Mouse (Mus musculus): Measurements from ENCODE around the gene Basp1. TPM values are rescaled to one million over a fixed set of nuclear protein-coding genes. Genes with fewer than 3 reads are reported as not detected.

Gene Basp1
- polyA plus RNA-seq, 1 experiment from 2014 or later: 148 TPM

DNA sequence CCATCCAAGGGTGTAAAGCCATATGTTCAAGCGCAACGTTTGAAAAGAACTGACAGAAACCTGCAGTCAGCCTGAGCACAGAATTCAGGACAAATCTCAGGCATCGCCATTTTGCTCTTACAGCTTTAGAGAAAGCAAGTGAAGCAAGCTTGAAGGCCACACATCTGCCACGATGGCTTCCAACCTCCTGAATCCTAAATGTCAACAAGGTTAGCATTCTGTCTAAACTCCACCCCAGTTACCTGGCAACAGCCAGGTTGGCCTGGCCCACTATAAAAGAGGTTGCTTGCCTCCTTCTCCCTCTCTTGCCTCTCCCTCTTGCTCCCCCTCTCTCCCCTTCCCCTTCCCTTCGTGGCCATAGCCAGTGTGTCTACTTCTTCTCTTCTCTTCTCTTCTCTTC lies 33.5 kb downstream of the Basp1 start:
- no peaks in the 10 kb centered on the region for H3K36me3 ChIP-seq (ENCODE audit: control insufficient read depth, insufficient read depth, low read length)
- H3K4me2 ChIP-seq (ENCODE audit: low read length): no peak overlapping the region
- no peak overlapping the region for H3K9ac ChIP-seq (ENCODE audit: low read depth, low read length)
- peaks cover 47% of the 10 kb centered on the region for H3K4me1 ChIP-seq (ENCODE audit: control insufficient read depth, insufficient read depth, low read depth, low read length)
- WGBS: 78% methylated on average over 5 of the region's 5 CpGs
- H3K9me3 ChIP-seq (ENCODE audit: control insufficient read depth, low read length): no peaks in the 10 kb centered on the region
- ATAC-seq: no peak
- H3K27me3 ChIP-seq (replicated peaks; ENCODE audit: control insufficient read depth, insufficient read depth, low read length): no peaks in the 10 kb centered on the region
- no peak overlapping the region for H3K4me3 ChIP-seq (ENCODE audit: low read length)
- no peak overlapping the region for H3K27ac ChIP-seq (ENCODE audit: low read depth, low read length)

DNA sequence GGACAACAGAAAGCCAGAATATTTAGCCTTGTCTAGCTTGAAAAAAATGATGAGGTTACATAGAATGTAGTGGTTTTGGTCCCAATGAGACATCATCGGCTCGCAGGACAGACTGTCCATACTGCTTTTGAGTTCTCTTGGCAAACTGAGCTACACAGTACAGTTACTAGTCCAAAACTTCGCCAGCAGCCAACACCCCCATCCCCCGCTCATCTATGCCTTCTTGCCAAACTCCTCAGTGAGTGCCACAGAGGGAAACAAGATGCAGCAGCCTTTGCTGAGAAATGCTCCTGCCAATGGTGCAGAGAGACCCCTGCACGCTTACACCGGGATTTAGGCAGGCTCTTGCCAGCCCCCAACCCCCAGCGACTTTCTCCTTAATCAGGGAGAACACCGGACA lies 34.9 kb downstream of the Basp1 start:
- ATAC-seq: peak; percentile 25; the same call in 1 of the 2 replicates
- Histone ChIP-seq H3K9me3 (ENCODE audit: control insufficient read depth, low read length) (no peaks in the 10 kb centered on the region), H3K27ac (ENCODE audit: low read depth, low read length) (peak overlapping the region; percentile 34)

DNA sequence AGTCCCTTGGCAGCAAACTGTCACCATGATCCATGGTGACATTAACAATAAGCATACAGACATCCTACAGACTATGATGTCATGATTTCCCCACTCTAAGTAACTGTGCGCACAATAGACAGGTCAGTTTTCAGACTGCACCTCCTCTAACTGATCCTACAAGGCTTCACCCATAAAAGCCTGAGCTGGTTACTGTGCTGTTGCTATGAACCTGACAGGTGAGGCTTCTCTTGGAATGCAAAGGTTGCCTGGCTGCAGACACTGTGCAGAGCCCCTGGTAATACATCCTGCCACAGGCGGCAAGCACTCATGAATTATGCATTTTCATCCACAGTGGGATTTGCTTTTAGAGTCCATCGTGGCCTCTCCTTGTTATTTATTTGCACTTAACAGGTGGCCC lies 36.6 kb downstream of the Basp1 start:
- H3K4me2 ChIP-seq (ENCODE audit: low read length): no peak overlapping the region
- no peak overlapping the region for H3K9ac ChIP-seq (ENCODE audit: low read depth, low read length)
- peaks cover 54% of the 10 kb centered on the region for H3K4me1 ChIP-seq (ENCODE audit: control insufficient read depth, insufficient read depth, low read depth, low read length)
- peak; percentile 26 for ATAC-seq
- no peak overlapping the region for H3K4me3 ChIP-seq (ENCODE audit: low read length)
- no peak overlapping the region; the same call in 1 of the 2 replicates for H3K27ac ChIP-seq (ENCODE audit: low read depth, low read length)
- no peaks in the 10 kb centered on the region for H3K9me3 ChIP-seq (ENCODE audit: control insufficient read depth, low read length)
- 25% methylated on average over 3 of the region's 3 CpGs for WGBS
- no peaks in the 10 kb centered on the region for H3K27me3 ChIP-seq (replicated peaks; ENCODE audit: control insufficient read depth, insufficient read depth, low read length)
- no peaks in the 10 kb centered on the region for H3K36me3 ChIP-seq (ENCODE audit: control insufficient read depth, insufficient read depth, low read length)

More for the DNA sequence above, 34.9 kb downstream of the Basp1 start:
- Histone ChIP-seq H3K4me3 (ENCODE audit: low read length) (no peak overlapping the region), H3K4me2 (ENCODE audit: low read length) (no peak overlapping the region), H3K27me3 (replicated peaks; ENCODE audit: control insufficient read depth, insufficient read depth, low read length) (no peaks in the 10 kb centered on the region), H3K36me3 (ENCODE audit: control insufficient read depth, insufficient read depth, low read length) (no peaks in the 10 kb centered on the region), H3K4me1 (ENCODE audit: control insufficient read depth, insufficient read depth, low read depth, low read length) (peaks cover 47% of the 10 kb centered on the region), H3K9ac (ENCODE audit: low read depth, low read length) (no peak overlapping the region)
- WGBS: 74% methylated on average over 8 of the region's 8 CpGs

DNA sequence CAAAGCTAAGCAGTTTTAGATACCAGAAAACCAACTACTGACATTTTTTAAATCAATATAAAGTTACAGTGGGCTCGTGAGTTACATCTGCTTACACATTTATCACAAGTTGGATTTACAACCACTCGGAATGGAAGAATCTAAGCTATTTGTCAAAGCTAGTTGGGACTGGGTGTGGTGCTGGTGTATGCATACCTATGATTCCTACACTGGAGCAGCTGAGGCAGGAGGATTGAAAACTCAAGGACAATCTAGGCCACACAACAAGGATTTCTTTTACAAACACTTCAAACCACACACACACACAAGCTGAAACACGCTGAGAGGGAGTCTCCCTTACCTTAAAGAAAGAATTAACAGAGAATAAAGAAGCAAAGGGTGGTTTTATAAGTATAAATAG lies 40.1 kb downstream of the Basp1 start:
- H3K4me1 ChIP-seq (ENCODE audit: control insufficient read depth, insufficient read depth, low read depth, low read length): peaks cover 39% of the 10 kb centered on the region
- no peak for ATAC-seq
- 67% methylated on average over 3 of the region's 3 CpGs for WGBS

DNA sequence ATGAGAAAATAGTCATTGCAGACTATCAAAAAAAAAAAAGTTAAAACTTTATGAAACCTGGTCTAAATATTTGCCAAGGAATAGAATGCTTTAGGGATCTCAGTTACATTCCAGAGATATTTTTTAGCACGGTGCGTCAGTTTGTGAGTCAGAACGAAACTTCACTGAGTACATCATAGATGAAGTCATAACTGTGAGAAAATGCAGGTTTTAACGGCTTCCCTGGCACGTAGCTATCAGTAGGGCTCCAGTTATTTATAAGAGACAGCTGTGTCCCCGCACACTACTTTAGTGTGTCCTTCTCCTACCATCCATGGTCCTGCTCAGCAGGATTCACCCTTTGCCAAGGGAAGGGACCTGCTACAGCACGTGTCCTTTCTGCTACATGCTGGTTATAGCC lies 44.0 kb downstream of the Basp1 start:
- H3K9me3 ChIP-seq (ENCODE audit: control insufficient read depth, low read length): no peaks in the 10 kb centered on the region
- H3K4me1 ChIP-seq (ENCODE audit: control insufficient read depth, insufficient read depth, low read depth, low read length): peaks cover 23% of the 10 kb centered on the region
- H3K4me2 ChIP-seq (ENCODE audit: low read length): no peak overlapping the region
- H3K27me3 ChIP-seq (replicated peaks; ENCODE audit: control insufficient read depth, insufficient read depth, low read length): no peaks in the 10 kb centered on the region
- H3K4me3 ChIP-seq (ENCODE audit: low read length): no peak overlapping the region
- WGBS: 54% methylated on average over 7 of the region's 7 CpGs
- no peak for ATAC-seq
- no peak overlapping the region for H3K9ac ChIP-seq (ENCODE audit: low read depth, low read length)
- no peak overlapping the region for H3K27ac ChIP-seq (ENCODE audit: low read depth, low read length)
- no peaks in the 10 kb centered on the region; the same call in 1 of the 2 replicates for H3K36me3 ChIP-seq (ENCODE audit: control insufficient read depth, insufficient read depth, low read length)

More for the DNA sequence above, 40.1 kb downstream of the Basp1 start:
- H3K9me3 ChIP-seq (ENCODE audit: control insufficient read depth, low read length): no peaks in the 10 kb centered on the region
- no peak overlapping the region for H3K9ac ChIP-seq (ENCODE audit: low read depth, low read length)
- H3K27ac ChIP-seq (ENCODE audit: low read depth, low read length): no peak overlapping the region
- H3K4me3 ChIP-seq (ENCODE audit: low read length): no peak overlapping the region
- H3K36me3 ChIP-seq (ENCODE audit: control insufficient read depth, insufficient read depth, low read length): no peaks in the 10 kb centered on the region
- H3K27me3 ChIP-seq (replicated peaks; ENCODE audit: control insufficient read depth, insufficient read depth, low read length): no peaks in the 10 kb centered on the region
- no peak overlapping the region for H3K4me2 ChIP-seq (ENCODE audit: low read length)

DNA sequence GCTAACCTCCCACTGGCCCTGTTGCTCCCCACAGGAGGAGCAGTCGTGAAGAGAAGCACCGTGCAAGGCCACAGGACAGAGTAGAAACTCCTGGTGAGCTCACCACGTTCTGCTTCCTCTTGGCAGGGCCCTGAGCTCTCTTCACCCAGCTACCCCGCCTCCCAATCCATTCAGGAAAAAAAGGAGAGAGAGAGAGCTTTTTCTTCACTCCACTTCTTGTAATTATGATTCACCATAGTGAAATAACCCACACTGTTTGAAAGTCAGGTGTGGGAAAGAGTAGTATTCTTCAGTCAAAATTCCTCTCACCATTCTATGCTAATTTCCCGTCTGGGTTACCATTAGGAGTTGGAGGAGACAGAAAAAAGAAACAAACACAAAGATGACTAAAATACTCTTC lies 48.1 kb downstream of the Basp1 start:
- Histone ChIP-seq H3K9ac (ENCODE audit: low read depth, low read length) (no peak overlapping the region), H3K27ac (ENCODE audit: low read depth, low read length) (peak overlapping the region; percentile 50; the same call in 1 of the 2 replicates), H3K36me3 (ENCODE audit: control insufficient read depth, insufficient read depth, low read length) (no peaks in the 10 kb centered on the region; the same call in 1 of the 2 replicates), H3K4me2 (ENCODE audit: low read length) (peak overlapping the region; percentile 57; the same call in 1 of the 2 replicates), H3K4me3 (ENCODE audit: low read length) (no peak overlapping the region), H3K27me3 (replicated peaks; ENCODE audit: control insufficient read depth, insufficient read depth, low read length) (no peaks in the 10 kb centered on the region), H3K4me1 (ENCODE audit: control insufficient read depth, insufficient read depth, low read depth, low read length) (peaks cover 29% of the 10 kb centered on the region), H3K9me3 (ENCODE audit: control insufficient read depth, low read length) (no peaks in the 10 kb centered on the region)
- no peak for ATAC-seq
- WGBS: 11% methylated on average over 5 of the region's 5 CpGs

DNA sequence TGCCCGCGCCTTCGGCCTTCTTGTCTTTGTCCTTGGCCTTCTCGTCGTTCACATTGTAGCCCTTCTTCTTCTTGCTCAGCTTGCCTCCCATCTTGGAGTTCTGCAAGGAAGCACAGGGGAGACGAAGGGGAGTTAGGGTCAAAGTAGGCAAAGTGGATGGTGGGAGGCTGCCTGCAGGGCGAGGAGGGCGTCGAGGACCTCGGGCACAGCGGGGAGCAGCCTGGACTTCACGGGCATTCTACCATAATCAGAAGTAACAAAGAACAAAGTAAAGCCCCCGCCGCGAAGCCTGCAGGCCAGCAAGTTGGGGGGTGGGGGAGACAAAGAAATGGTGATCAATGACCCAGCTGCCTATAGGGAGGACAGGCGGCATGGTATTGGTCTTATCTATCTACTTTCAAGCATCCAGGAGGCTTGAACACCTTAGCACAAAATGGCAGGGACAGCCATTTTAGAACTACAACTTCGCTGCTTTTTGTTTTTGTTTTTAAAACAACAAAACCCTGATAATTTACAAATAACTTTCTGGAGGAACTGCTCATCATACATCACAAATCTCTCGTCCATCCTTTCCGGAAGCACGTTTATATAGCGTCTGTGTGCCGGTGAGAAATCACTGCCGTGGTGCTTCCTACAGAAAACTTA lies 48.6 kb downstream of the Basp1 start:
- H3K4me3 ChIP-seq (ENCODE audit: low read length): peak overlapping the region; percentile 35
- 16% methylated on average over 23 of the region's 23 CpGs for WGBS
- no peak for ATAC-seq
- peak overlapping the region; percentile 67 for H3K9ac ChIP-seq (ENCODE audit: low read depth, low read length)
- H3K9me3 ChIP-seq (ENCODE audit: control insufficient read depth, low read length): no peaks in the 10 kb centered on the region
- H3K27ac ChIP-seq (ENCODE audit: low read depth, low read length): peak overlapping the region; percentile 79
- no peaks in the 10 kb centered on the region for H3K27me3 ChIP-seq (replicated peaks; ENCODE audit: control insufficient read depth, insufficient read depth, low read length)
- H3K4me1 ChIP-seq (ENCODE audit: control insufficient read depth, insufficient read depth, low read depth, low read length): peaks cover 26% of the 10 kb centered on the region
- peak overlapping the region; percentile 57 for H3K4me2 ChIP-seq (ENCODE audit: low read length)
- no peaks in the 10 kb centered on the region; the same call in 1 of the 2 replicates for H3K36me3 ChIP-seq (ENCODE audit: control insufficient read depth, insufficient read depth, low read length)

DNA sequence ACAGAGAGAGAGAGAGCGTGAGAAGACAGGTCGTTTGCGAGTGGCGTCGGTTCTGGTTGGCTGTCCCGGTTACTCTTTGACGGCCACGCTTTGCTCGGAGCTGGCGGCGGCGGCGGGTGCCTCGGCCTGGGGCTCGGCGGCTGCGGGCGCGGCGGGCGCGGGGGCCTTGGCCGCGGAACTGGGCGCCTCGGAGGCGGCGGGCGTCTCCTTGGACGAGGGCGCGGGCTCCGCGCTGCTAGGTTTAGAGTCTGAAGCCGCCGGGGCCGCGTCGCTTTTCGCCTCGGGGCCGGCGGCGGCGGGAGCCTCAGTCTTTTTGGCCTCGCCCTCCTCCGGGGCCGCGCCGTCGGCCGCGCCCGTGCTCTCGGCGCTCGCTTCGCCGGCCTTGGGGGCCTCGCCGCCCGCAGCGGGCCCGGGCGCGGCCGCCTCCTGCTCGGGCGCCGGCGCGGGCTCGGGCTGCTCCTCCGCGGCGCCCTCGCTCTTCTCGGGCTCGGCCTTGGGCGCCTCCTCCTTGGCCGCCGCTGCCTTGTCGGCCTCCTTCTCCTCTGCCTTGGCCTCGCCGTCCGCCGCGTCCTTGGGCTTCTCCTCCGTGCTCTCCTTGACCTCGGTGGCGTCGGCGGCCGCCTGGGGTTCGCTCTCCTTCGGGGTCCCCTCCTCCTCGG lies 49.3 kb downstream of the Basp1 start:
- Histone ChIP-seq H3K4me1 (ENCODE audit: control insufficient read depth, insufficient read depth, low read depth, low read length) (peaks cover 26% of the 10 kb centered on the region), H3K27me3 (replicated peaks; ENCODE audit: control insufficient read depth, insufficient read depth, low read length) (no peaks in the 10 kb centered on the region), H3K9ac (ENCODE audit: low read depth, low read length) (peak overlapping the region; percentile 67), H3K27ac (ENCODE audit: low read depth, low read length) (peak overlapping the region; percentile 79), H3K36me3 (ENCODE audit: control insufficient read depth, insufficient read depth, low read length) (no peaks in the 10 kb centered on the region; the same call in 1 of the 2 replicates), H3K4me2 (ENCODE audit: low read length) (peak overlapping the region; percentile 57), H3K4me3 (ENCODE audit: low read length) (peak overlapping the region; percentile 35), H3K9me3 (ENCODE audit: control insufficient read depth, low read length) (no peaks in the 10 kb centered on the region)
- ATAC-seq: peak; percentile 15
- whole genome bisulfite sequencing: 3% methylated on average over 84 of the region's 97 CpGs

DNA sequence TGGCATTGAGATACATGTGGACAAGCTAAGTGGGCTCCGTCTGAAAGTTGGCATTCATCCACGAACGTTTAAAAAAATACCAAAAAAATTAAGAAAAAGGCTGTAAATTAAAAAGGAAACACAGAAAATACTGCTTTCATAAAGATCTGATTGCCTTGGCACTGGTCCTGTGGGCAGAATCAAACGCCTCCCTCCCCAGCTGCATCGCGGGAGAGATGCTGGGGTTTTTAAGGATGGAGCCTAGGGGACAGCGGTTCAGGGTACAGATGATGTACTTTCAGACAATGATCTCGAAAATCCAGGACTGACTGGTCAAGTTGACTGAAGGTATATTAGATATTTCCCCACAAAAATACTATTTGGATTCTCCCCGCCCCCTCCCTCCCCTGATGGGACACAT lies 49.9 kb downstream of the Basp1 start:
- Histone ChIP-seq H3K27ac (ENCODE audit: low read depth, low read length) (no peak overlapping the region), H3K9me3 (ENCODE audit: control insufficient read depth, low read length) (no peaks in the 10 kb centered on the region), H3K36me3 (ENCODE audit: control insufficient read depth, insufficient read depth, low read length) (no peaks in the 10 kb centered on the region; the same call in 1 of the 2 replicates), H3K4me3 (ENCODE audit: low read length) (no peak overlapping the region), H3K4me1 (ENCODE audit: control insufficient read depth, insufficient read depth, low read depth, low read length) (peaks cover 31% of the 10 kb centered on the region), H3K4me2 (ENCODE audit: low read length) (no peak overlapping the region; the same call in 1 of the 2 replicates), H3K9ac (ENCODE audit: low read depth, low read length) (no peak overlapping the region), H3K27me3 (replicated peaks; ENCODE audit: control insufficient read depth, insufficient read depth, low read length) (no peaks in the 10 kb centered on the region)
- WGBS: 66% methylated on average over 9 of the region's 9 CpGs
- no peak for ATAC-seq

Measured in hindbrain, embryonic 16.5 days (tissue).